Mouse (Mus musculus) urinary bladder, postnatal 36 days (tissue): ENCODE results near the gene Igfbp6.

Experiments
- DNase-seq, 2 experiments: peaks; one replicate each; pipeline ENCODE4 v3.0.0; 2022; ENCODE audit warnings: low spot score in 2 of 2, mixed read lengths in 1 of 2

Gene Igfbp6

GRCm38 (mm10) chr15:102144274-102144711 is at the start of gene Igfbp6:
TSS of gene Igfbp6 (plus strand) at chr15:102144362.
- DNase-seq: peak in 1 of 2 experiments; percentile 45

DNA sequence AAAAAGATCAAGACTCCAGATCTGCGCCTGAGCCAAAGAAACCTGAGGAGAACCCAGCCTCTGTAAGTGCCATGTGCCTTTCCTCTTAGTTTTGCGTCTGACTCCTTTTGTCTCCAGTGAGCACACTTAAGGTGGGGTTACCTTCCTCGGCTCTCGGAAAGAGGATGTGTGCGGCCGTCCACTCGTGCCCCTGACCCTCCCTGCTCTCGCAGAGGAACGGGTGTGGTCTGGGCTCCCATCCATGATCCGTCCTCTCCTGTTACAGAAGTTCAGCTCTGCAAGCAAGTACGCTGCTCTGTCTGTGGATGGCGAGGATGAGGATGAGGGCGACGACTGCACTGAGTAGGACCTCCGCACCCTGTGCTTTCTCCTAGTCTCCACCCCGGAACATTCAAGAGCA is 49.2 kb upstream of the Igfbp6 start:
- no peak for DNase-seq

GRCm38 (mm10) chr15:102097147-102097915 is 46.8 kb upstream of the Igfbp6 start:
- DNase-seq: peak in 1 of 2 experiments; percentile 73

- DNase-seq: no peak
Measured at GRCm38 (mm10) chr15:102097991-102098555, 46.1 kb upstream of the Igfbp6 start.

GRCm38 (mm10) chr15:102099260-102099659 is 44.9 kb upstream of the Igfbp6 start:
- no peak for DNase-seq

GRCm38 (mm10) chr15:102099771-102100160 is 44.4 kb upstream of the Igfbp6 start:
- no peak for DNase-seq

- peak; percentile 77 to 91 for DNase-seq
Measured at GRCm38 (mm10) chr15:102100161-102100981, 43.8 kb upstream of the Igfbp6 start, which contains the start of gene Tns2. TSS of gene Tns2 (plus strand) at chr15:102100413.

DNA sequence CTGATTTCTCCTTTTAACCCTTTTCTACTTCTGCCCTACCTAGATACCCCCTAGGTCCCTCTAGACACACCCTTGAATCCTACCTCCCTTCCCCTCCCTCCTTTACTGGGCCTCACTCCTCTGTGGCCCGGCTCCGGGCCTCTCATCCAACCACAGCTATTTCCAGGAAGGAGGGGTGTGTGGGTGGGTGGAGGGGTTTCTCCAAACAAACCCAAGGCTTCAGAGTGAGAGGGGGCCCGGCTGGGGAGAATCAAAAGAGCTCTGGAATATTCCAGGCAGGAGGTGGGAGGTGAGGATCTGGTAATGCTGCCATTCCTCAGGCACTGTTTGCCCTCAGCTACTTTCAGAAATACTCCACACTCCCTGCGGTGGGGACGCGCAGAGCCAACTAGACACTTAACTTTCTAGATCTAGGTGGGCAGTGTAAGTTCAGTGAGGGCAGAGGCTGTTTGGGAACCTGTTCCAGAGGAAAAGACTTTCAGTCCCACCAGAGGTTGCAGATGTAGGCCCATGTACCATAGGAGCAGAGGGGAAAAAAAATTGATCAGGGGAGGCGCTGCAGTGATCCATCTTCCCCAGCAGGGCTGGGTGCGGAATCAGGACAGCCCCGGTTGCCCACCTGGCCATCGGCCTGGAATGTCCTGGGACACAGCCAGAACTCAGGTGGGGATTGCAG is 43.0 kb upstream of the Igfbp6 start:
- DNase-seq: no peak

GRCm38 (mm10) chr15:102101672-102102541 is 42.3 kb upstream of the Igfbp6 start:
- no peak for DNase-seq

DNA sequence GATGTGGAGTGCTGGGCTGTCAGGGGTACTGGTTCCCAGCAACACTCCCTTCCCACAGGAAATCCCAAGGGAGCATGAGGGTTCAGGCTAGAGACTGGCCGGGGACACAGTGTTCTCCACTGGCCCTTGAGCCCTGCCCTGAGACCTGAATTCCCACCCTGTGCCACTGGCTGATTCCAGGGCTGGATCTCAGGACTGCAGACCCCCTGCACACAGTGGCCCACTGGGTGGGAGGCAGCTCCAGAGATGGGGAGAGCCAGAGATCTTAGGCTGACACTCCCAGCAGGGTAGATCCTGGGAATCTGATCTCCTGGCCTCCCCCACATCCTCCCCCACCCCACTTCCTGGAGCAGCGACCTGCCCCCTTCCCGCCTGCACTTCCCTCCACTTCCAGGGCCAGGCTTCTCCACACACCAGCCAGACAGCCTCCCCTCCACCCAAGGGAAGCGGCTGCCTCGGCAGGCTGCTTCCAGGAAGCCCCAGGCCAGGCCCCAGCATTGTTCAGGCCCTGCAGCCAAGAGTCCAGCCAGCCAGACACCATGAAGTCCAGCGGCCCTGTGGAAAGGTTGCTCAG is 41.5 kb upstream of the Igfbp6 start:
- DNase-seq: peak in 1 of 2 experiments; percentile 70

GRCm38 (mm10) chr15:102103371-102103946 is 40.7 kb upstream of the Igfbp6 start:
- DNase-seq: no peak

GRCm38 (mm10) chr15:102103947-102104555 is 40.1 kb upstream of the Igfbp6 start:
- peak; percentile 63 to 90 for DNase-seq

- peak; percentile 68 to 84 for DNase-seq
Measured at GRCm38 (mm10) chr15:102105360-102105759, 38.8 kb upstream of the Igfbp6 start.

DNA sequence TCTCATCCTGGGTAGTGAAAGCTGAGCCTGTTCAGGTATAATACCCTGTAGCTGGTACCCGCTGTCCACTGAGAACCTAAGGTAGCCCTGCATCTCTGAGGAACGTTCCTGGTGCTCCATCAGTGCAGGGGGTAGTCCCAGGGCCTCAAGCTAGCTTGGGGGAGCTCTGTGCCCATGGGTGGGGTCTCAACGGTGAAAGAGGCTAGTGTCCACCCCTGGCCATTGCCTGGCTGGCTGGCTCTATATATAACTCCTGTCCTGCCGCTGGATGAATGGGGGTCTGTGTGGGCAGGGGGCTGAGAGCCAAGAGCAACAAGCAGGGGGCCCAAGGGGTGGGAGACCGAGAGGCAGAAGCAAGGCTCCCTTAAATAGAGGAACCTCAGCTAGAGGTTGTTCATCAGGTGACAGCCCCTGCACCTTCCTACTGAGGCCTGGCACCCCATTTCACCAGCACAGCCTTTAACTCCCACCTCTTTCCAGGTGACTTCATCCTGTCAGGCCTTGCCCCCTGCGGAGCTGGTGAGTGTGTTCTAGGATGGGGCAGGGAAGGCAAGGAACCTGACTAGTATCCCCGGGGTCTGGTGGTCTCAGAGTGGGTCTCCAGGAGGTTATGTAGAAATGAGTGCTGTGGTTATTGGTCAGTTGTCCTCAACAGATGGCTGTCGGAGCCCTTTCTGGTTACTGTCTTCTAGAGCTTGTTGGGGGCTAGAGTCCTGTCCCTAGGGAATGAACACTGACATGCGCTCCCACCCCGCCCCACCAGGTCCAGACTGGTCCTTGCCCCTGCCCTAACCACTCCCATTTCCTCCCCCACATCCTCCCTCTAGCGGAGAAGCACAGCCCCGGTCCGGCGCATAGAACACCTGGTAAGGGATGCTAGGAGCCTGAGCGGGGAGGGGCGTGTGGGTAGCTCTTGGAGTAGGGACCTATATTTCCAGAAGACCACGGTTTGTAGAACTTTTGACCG is 38.1 kb upstream of the Igfbp6 start:
- DNase-seq: no peak

GRCm38 (mm10) chr15:102106754-102107456 is 37.3 kb upstream of the Igfbp6 start:
- no peak for DNase-seq

- peak in 1 of 2 experiments; percentile 59 for DNase-seq
Measured at GRCm38 (mm10) chr15:102107689-102108573, 36.2 kb upstream of the Igfbp6 start.
